Mouse (Mus musculus) brain, adult 10 weeks (tissue): ENCODE data around the gene Gm6993. TPM values are rescaled to one million over a fixed set of nuclear protein-coding genes. Genes with fewer than 3 reads are reported as not detected.

Experiments used
- polyA plus RNA-seq: library from polyadenylated mRNA; stranded (reverse); fragments of 350-450 nt; fragmentation: Illumina TruSeq; extraction: RNeasy Lipid Tissue Mini Kit (QIAGEN cat#74804); gene quantifications from one replicate; pipeline ENCODE4 v1.2.3, GENCODE M21; 2015; ENCODE audit warnings: low read depth, low replicate concordance

The Gm6993 gene
- polyA plus RNA-seq, result not detected

GRCm38 (mm10) chr12:31240470-31240869, at the start of gene Gm6993:
Gene Gm6993, plus strand, starts transcription at chr12:31240770.

GRCm38 (mm10) chr12:31265005-31265721, 24.6 kb downstream of the Gm6993 start, which contains the start of gene Lamb1:
Gene Lamb1, plus strand, starts transcription at chr12:31265234.

Other genes with a start within 250 kb of the Gm6993 start
- not detected for gene Fam110c, start 166.9 kb upstream of the Gm6993 start, polyA plus RNA-seq
- gene Lamb1, start 24.5 kb downstream of the Gm6993 start, polyA plus RNA-seq, result 6.0 TPM
- gene Dld, start 110.7 kb downstream of the Gm6993 start, polyA plus RNA-seq, result 133 TPM
- 0.33 TPM for gene Slc26a3, start 150.1 kb downstream of the Gm6993 start, polyA plus RNA-seq